Mouse (Mus musculus) layer of hippocampus, postnatal 25 days (tissue): Measurements from ENCODE around the gene Gorab. TPM values are rescaled to one million over a fixed set of nuclear protein-coding genes. Genes with fewer than 3 reads are reported as not detected.

Experiments
- DNase-seq, 2 experiments: peaks; one replicate each; pipeline ENCODE4 v3.0.0; 2022; ENCODE audit warnings: mixed read lengths in 2 of 2, low spot score in 1 of 2; ENCODE audit errors: extremely low spot score in 1 of 2
- total RNA-seq, 2 experiments: library from RNA; stranded (reverse); gene quantifications; 2 replicates each; pipeline ENCODE4 v1.2.3; 2021

Gorab gene
- total RNA-seq, 2 experiments from 2014 or later, result 13.1 to 14.5 TPM

DNA sequence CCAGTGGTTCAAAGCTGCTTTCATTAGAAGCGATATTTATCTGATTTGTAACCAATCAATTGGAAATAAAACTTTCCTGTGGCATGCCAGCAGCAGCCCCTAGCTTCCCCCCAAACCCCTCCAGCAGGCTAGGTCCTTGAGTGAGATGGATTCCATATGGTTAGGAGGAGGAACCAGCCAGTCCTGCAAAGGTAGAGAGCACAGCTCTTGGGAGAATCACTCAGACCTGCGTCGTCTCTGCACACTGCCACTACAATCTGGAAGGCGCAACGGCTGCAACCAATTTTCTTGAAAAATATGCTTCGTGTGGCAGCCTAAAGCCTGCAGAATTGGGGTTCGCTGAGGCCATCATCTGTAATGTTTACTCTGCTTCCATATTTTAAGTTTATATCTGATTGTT lies 45.3 kb downstream of the Gorab start:
- DNase-seq, result no peak

DNA sequence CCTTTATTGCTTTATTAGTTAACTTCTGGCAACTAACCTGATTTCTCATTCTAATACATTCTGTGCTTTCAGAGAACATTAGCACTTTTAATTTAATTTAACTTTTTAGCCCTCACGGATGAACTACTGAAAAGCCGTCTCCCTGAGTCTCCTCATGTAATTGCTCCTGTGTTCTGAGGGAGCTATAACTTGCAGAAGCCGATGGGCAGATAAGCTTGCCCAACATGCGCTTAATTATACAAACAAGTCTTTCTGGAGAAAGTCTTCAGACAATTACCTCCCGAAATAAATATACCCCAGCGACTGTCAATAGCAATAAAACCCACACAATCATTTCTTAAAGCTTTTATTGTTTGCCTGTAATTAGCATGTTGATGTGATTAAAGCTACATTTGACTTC lies 45.7 kb downstream of the Gorab start:
- DNase-seq, result no peak

DNA sequence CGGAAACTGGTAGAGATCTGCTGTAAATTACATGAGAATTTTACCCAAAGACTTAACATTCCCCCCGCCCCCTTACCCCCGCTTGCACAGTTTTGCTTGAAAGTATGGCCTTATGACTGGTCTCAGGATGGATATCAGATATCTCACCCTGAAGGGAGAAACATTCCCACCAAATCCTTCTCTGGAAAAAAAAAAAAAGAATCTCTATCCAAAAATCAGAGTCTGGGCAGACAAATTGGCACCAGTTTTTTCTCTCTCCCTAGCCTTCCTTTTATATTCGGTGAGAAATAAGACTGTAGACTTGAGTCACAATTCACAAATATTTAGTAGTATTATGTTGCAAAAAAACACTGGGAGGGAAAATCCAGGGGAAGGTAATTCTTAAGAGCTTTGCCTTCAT lies 47.3 kb downstream of the Gorab start:
- DNase-seq, result no peak

DNA sequence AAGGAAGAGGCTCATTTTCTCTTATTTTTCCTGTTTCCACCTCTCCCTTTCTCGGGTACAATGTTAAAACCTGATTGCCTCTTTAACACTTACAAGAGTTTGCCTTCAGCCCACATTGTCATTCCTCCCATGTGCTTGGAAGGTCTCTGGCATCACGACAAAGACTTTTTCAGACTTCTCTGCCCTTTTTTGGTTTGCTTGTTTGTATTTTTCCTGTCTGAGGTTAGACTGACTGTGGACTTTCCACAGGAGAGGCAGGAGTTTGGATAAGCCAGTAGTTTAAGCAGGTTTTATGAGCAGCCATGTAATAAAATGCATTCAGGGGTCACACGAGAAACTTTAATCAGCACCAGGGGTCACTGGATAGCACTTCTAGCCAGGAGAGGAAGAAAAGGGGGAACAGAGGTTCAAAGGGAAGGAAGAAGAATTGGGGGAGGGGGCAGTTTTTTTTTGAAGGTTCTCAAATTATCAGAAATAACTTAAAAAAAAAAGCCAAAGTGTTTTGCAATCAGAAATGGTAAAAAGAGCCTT lies 47.8 kb downstream of the Gorab start:
- DNase-seq, result no peak

DNA sequence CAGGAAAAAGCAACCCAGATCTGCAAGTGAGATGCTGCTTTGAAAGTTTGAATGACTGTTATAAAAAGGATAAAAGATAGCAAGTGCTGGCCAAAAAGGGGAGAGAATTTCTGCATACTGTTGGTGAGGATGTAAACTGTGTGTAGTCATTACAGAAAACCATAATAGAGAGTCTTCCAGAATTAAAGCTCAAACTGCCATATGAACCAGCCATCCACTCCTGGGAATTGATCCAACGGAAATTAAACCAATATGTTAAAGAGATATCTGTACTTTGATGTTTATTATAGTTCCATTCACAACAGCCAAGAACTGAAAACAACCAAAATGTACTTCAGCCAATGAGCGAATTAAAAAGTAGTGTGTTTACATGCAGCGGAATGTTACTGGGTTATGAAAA lies 52.5 kb downstream of the Gorab start:
- no peak for DNase-seq

DNA sequence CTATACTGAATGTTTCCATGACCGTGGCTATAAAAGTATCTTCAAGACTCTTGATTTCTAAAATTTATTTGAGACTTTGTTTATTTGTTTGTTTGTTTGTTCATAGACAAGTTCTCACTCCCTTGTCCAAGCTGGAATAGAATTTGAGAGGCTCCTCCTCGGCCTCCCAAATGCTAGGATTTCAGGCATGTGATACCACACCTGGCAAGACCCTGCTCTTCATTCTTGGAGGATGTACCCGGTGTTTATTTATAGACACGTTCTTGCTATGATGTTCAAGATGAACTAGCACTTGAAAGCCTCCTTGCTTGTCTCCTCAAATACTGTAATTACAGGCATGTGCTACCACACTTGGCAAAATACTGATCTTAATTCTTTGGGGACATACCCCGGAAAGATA lies 57.9 kb downstream of the Gorab start:
- DNase-seq, result no peak

DNA sequence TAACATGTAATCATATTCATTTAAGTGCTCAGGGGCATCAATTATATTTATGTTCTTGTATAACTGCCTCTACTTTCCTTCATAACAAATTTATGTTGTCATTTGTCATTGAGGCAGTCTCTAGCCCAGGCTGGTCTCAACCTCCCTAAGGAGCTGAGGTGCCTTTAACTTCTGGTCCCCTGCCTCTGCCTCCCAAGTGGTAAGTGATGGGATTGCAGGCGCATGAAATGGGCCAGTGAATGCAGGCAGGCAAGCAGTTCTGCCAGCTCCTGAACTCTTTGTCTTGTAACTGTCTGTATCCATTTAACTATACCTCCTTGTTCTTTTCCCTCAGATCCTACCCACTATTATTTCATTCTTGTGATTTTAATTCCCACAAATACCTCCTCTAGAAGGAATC lies 58.5 kb downstream of the Gorab start:
- no peak for DNase-seq

DNA sequence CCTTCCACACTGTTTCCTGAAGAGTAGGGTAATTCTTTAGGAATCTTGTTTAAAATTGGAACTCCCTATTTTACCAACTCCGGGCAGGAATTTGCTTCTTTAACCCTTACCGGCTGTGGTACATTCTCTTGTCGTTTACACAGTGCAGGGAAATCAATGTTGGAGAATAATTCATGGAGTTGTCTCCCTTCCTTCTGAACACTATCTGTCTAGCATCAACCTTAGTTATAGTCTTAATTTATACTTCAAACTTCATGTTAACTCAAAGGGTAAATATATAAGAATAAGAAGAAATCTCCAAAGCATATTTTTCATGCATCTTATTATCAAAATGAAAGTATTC lies 64.3 kb downstream of the Gorab start:
- DNase-seq, result no peak

DNA sequence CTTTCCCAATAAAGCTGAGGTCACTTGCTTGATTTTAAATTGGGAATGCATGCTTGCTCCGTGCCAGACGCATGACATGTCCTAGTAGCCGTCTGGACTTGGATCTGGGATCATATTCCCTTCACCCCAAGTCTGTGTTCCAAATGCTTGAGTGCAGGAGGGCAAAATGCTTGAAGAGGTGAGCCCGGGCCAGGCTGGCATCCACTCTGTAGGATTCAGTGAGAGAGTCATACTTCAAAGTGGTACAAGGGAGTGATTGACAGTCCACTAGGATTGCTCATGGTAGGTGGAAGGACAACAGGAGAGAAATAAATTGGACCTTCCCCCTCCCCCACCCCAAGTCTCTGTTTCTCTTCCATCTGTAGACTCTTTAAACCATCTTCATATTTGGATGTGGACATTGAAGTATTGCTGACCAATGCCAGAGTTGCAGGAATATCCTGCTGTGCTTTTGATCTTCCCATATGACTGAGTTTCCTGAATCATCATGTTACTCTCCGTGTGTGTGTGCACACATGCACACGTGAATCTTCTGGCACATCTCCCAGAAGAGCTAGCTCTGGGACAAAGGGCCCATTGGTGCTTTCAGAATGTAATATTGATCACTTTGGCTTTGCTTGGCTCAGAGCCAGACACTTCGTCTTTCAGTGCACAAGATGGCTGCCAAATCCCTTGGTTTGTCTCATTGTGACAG lies 64.8 kb downstream of the Gorab start:
- DNase-seq, result no peak

DNA sequence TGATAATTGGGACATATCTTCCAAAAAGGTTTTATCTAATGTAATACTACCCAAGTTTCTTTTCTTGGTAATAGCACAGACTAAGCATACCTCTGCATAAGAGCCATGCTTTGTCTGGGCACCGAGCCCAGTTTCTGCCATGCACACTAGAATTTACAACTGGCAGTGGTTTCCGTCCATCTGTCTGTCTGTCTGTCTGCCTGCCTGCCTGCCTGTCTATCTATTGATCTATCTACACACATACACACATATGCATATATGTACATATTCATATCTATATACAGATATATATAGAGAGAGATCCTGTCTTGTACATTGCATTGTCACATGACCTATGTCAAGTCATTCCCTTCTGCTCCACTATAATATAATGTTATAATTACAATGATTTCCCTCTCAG lies 65.6 kb downstream of the Gorab start:
- DNase-seq, result no peak

Other genes with a start within 250 kb of the Gorab start
- 1 to 10 TPM; 5.3 to 6.6 TPM for gene Prrx1, start 90.0 kb downstream of the Gorab start, total RNA-seq